Mouse (Mus musculus): ENCODE results near the gene Ints5.
"Not testable (repeated sequence)": the region's sequence is repeated elsewhere in the genome, so short reads cannot be mapped to it uniquely, and the experiment has no call there.

Ints5 gene

GRCm38 (mm10) chr19:8892829-8893766 lies at the start of gene Ints5:
Ints5 (plus strand) TSS chr19:8893005.
- peak; percentile 88 for DNase-seq (ENCODE audit: low spot score)

DNA sequence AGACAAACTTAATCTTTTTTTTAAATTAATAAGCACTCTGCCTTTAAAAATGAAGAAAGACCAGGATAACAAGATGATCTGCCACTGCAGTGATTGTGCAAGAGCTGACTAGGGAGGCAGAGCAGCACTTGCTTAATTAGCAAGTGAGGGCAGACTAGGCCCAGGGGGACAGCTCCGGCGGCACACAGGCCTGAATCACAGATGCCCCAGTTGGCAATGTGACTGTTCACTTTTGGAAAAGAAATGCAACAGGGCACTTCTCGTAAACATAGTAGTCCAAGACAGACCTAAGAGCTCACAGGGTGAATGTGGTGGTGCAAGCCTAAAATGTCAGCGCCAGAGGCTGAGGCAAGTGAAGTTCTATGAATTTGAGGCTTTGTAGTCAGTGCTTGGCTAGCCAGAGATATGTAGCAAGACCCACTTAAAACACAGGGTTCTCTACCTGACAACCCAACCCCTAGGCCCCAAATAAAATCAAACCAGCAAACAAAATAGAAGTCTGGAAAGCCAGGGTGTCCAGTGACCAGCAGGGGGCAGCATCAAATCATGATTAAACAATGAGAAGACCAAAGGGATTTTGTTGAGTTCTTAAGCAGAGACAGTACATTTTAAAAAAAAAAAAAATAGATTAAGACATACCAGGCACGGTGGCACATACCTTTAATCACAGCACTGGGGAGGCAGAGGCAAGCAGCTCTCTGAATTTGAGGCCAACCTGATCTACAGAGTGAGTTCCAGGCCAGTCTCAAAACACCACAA lies 48.3 kb upstream of the Ints5 start:
- peak; percentile 60 for DNase-seq (ENCODE audit: low spot score)

GRCm38 (mm10) chr19:8848356-8848755 lies 44.4 kb upstream of the Ints5 start:
- DNase-seq (ENCODE audit: low spot score): no peak

DNA sequence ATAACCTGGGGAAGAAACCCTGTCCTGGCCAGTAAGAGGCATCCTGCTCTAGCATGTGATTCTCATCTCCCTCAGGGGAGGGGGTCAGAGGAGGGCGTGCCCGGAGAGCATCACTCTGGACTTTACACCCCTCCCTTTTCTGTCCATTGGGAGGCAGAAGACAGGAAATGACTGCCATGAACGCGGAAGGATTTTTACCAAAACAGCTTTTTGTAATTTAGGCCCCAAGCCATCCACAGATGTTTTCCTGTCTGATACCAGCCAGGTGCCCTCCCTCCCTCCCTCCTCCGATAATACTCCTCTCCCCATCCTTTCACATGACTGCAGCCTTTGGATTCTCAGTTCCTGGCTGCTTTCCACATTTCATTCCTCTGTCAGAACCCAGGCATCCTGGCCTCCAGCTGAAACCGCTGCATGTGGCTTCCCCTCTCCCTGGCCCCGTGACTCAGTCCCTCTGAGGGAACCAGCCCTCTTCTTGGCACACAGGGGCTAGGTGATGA lies 42.4 kb upstream of the Ints5 start, which contains the start of gene Lrrn4cl:
Gene Lrrn4cl, plus strand, starts transcription at position 367 of the 500 bp plus-strand sequence.
- DNase-seq (ENCODE audit: low spot score): peak; percentile 77

DNA sequence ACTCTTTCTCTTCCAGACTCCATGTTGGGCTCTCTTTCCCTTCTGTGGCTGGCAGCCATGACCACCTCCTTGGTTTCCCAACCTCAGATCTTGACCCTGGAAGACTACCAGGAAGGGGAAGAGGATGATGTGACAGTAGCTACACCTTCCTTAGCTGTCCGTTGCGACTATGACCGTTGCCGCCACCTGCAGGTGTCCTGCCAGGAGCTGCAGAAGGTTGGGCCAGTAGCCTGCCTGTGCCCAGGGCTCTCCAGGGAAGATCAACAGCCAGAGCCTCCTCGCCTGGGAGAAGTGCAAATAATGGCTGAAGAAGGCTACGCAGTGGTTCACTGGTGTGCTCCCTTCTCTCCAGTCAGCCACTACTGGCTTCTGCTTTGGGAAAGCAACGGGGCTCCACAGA lies 41.2 kb upstream of the Ints5 start:
- no peak for DNase-seq (ENCODE audit: low spot score)

- no peak for DNase-seq (ENCODE audit: low spot score)
These were observed 40.4 kb upstream of the Ints5 start for GRCm38 (mm10) chr19:8852236-8852928.

- no peak for DNase-seq (ENCODE audit: low spot score)
These were observed 39.7 kb upstream of the Ints5 start for GRCm38 (mm10) chr19:8853117-8853516.

GRCm38 (mm10) chr19:8857689-8858088 lies 35.1 kb upstream of the Ints5 start:
- no peak for DNase-seq (ENCODE audit: low spot score)

GRCm38 (mm10) chr19:8859018-8859417 lies 33.8 kb upstream of the Ints5 start:
- no peak for DNase-seq (ENCODE audit: low spot score)

GRCm38 (mm10) chr19:8864265-8864664 lies 28.5 kb upstream of the Ints5 start:
- no peak for DNase-seq (ENCODE audit: low spot score)

- DNase-seq (ENCODE audit: low spot score): not testable (repeated sequence)
These were observed 22.4 kb upstream of the Ints5 start for GRCm38 (mm10) chr19:8870381-8870780.

GRCm38 (mm10) chr19:8870838-8871237 lies 22.0 kb upstream of the Ints5 start:
- DNase-seq (ENCODE audit: low spot score): no peak

DNA sequence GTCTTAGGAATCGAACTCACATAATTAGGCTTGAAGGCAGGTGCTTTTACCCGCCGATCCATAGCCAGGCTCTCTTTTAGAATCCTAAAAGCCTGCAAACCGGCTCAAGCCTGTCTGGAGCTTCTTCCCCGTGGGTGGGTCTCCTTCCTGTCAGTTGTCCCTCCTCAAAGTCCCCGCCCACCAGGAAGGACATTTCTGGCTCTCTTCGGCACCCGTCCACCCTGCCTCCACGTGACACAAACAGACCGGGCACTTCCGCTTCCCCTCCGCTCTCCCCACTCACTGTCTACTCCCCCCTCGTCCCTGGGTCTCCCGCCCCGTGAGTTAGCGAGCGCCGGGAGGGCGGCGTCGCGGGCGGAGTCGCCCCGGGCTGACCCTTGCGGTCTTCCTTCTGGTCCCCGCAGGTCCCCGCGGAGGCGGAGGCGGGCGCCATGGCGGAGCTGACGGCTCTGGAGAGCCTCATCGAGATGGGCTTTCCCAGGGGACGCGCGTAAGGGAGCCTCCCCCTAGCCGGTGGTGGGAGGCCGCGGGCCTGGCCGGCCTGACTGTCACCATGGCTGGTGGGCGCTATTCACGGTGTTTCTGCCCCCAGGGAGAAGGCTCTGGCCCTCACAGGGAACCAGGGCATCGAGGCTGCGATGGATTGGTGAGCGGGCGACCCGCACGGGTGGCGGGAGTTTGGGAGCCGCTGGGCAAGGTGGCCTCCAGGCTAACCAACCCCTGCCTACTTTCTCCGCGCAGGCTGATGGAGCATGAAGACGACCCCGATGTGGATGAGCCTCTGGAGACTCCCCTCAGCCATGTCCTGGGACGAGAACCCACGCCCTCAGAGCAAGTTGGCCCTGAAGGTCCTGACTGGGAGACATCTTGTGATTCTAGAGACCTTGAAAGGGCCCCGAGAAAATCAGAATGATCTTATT lies 21.3 kb upstream of the Ints5 start, which contains the start of gene Ubxn1:
Gene Ubxn1, plus strand, starts transcription at position 230 of the 920 bp plus-strand sequence.
- DNase-seq (ENCODE audit: low spot score): peak; percentile 99

DNA sequence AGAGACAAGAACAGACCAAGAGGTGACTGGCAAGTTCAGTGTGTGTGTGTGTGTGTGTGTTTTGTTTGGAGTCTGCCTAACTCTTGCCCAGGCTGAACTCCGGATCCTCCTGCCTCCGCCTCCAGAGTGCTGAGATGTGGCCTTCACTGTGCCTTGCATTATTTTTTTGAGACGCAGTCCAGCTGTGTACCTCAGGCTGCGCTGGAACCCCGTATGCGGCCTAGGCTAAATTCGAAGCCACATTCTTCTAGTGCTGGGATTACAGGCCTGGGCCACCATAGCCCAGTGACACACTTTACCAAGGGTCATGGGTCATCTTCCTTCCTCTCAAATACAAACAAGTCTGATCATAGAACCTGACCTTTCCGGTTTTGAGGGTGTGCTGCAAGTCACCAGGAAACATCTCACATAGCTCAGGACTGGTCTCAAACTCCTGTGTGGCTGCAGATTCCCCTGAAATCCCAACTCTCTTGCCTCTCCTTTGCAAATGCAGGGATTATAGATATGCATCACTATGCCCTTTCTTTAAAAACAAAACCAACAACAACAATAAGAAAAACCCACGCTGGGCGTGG lies 20.5 kb upstream of the Ints5 start:
- peak; percentile 68 for DNase-seq (ENCODE audit: low spot score)

DNA sequence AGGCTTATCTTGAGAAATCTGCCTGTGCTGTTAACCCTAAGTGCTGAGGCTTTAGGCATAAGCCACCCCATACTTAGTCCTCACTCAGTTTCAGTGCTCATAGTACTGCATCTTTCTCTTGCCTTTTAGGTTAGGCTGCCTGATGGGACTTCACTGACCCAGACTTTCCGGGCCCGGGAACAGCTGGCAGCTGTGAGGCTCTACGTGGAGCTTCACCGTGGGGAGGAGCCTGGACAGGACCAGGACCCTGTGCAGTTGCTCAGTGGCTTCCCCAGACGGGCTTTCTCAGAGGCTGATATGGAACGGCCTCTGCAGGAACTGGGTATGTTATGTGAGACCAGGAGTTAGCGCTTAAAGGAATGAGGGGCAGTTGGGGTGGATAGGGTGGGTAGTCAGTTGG lies 17.8 kb upstream of the Ints5 start:
- no peak for DNase-seq (ENCODE audit: low spot score)

- DNase-seq (ENCODE audit: low spot score): peak; percentile 89
These were observed 12.3 kb upstream of the Ints5 start, which contains the start of gene Uqcc3 for GRCm38 (mm10) chr19:8880311-8881033. Uqcc3 (minus strand) TSS chr19:8880923.

- DNase-seq (ENCODE audit: low spot score): no peak
These were observed 11.8 kb upstream of the Ints5 start for GRCm38 (mm10) chr19:8881034-8881392.

DNA sequence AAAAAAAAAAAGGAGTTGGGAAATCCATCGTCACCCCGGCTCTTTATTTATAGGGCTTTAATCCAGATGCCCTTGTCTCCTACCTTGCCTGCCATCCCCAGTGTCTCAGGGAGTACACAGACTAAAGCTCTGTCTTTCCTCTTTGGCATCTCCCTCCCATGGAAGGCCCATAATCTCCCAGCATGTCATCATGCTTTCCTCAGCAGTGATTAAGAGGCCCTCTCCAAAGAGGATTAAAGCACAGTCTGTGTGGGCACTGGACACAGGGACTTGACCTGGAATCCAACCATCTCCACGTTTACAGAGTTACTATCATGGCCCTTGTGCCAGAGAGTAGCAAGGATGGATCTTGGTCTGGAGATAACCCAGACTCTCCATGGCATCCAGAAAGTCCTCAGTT lies 9.2 kb upstream of the Ints5 start, which contains the start of the genes Lbhd1 and Gm49403:
Gene Lbhd1, plus strand, starts transcription at position 117 of the 400 bp plus-strand sequence.
Gene Gm49403, plus strand, starts transcription at position 315 of the 400 bp plus-strand sequence.
- DNase-seq (ENCODE audit: low spot score): no peak

- no peak for DNase-seq (ENCODE audit: low spot score)
These were observed 5.8 kb upstream of the Ints5 start for GRCm38 (mm10) chr19:8886916-8887584.

Measured in yolk sac, embryonic 10.5 days (tissue).